Mouse (Mus musculus): ENCODE data around the gene Nsun6.

DNA sequence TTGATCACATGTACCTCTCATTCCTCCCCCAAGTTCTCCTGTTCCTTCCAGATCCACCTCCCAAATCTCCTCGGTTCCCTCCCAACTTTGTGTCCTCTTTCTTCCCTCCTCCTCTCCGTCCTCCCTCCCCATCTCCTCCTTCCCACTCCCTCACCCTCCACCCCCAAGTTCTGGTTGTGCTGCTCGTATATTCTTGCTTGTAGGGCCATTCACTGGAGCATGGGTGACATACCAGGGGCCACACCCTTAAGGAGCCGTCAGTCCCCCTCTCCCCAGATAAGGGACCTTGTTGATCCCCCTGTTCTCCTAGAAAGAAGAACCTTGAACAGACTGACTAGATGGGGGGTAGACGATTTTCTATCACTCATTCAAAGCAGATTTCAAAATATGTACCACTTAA lies 12.2 kb upstream of the Nsun6 start:
- no peak for TF ChIP-seq POLR2A (IDR thresholded peaks at IDR 0.05; ENCODE audit: extremely low read depth, insufficient read depth, low read length)
- TF ChIP-seq CTCF (IDR thresholded peaks at IDR 0.05; ENCODE audit: low read depth, low read length): no peak
